Mouse (Mus musculus) right cerebral cortex, postnatal 25 days (tissue): ENCODE results near the gene Kiz.
A peak's percentile ranks its signal among the peaks of the same experiment; 100 is the strongest.

Source experiments
- DNase-seq: peaks from one replicate; pipeline ENCODE4 v3.0.0; 2022

Gene Kiz

GRCm38 (mm10) chr2:146985807-146986206, 130.1 kb downstream of the Kiz start:
- DNase-seq: no peak

DNA sequence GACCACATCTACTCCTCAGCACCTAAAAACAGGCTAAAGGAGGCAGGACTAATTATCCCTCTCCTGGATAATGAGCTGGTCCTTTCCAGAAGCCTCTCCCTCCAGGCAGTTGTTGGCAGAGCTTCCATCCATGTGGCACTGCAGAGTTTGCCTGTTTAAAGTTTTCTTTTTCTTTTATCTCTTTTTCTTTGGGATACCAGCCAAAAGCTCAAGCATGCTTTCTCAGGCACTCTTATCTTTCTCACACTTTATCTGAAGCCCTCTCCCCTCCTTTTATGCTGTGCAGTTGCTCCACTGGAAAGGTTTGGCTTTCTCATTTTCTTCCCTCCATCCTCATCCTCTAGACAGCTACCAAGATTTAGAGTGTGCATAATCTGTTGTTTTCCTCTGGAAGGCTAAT, 130.8 kb downstream of the Kiz start:
- DNase-seq: no peak

- DNase-seq: no peak
Observed at GRCm38 (mm10) chr2:147007265-147007664, 151.6 kb downstream of the Kiz start.

- no peak for DNase-seq
Observed at GRCm38 (mm10) chr2:147009084-147009483, 153.4 kb downstream of the Kiz start.

- DNase-seq: no peak
Observed at GRCm38 (mm10) chr2:147010141-147010540, 154.5 kb downstream of the Kiz start.

DNA sequence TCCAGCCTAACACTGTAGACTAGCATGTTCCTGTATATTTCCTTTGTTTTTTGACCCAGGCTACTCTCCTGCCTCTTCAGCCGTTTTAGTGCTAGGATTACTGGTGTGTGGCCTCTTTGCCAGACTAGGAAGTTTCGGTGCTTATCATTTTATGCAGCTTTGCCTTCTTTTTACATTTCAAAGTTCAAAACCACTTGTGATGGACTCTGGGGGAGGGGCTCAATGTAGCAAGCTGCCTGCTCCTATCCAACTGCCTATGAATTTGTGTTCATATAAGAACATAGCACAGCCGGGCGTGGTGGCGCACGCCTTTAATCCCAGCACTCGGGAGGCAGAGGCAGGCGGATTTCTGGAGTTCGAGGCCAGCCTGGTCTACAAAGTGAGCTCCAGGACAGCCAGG, 155.3 kb downstream of the Kiz start:
- DNase-seq: no peak

DNA sequence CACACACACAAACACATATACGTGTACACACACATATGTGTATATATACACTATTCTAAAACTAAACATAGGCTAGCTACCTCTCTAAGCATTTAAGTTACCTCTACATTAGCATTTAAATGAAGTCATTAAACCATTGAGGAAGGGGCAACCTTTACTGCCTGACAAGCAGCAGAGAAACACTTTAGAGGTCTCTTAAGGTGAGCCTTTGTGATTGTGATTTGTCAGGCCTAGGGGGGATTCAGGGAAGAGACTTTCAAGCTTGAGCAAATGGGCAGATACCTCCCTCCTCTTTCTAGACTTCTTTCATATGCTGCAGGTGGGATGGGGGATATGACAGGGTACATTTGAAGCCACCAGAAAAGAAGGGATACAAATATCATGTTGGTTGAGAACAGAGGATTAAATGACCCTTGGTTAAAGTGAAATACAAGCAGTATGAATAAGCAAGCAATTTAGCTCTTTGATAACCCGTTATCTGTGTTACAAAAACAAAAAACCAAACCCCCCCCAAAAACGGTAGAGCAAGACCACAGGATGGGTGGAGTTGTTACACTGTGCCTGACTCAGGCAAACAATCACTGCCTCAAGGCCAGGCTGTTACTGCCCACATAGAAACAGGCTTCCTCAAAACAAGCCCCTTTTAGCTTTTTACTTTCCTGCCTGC, 155.9 kb downstream of the Kiz start:
- DNase-seq: no peak

DNA sequence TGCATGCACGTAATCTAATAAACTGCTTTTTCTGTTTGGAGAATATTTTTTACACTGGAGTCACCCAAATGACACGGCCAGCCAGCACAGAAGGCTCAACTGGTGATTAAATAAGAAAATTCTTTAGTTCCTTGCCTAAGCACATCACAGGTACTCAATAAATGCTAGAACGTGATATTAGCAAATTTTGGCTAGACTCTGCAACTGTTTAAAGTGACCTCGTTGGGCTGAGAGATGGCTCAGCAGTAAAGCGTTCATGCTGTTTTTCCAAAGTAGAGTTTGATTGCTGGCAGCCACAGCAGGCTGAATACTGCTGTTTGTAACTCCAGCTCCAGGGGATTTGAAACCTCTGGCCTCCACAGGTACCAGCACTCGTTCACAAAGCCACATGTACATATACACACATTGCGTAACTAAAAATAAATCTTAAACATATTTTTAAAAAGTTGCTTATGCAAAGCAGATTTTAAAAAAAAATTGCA, 156.5 kb downstream of the Kiz start:
- no peak for DNase-seq

DNA sequence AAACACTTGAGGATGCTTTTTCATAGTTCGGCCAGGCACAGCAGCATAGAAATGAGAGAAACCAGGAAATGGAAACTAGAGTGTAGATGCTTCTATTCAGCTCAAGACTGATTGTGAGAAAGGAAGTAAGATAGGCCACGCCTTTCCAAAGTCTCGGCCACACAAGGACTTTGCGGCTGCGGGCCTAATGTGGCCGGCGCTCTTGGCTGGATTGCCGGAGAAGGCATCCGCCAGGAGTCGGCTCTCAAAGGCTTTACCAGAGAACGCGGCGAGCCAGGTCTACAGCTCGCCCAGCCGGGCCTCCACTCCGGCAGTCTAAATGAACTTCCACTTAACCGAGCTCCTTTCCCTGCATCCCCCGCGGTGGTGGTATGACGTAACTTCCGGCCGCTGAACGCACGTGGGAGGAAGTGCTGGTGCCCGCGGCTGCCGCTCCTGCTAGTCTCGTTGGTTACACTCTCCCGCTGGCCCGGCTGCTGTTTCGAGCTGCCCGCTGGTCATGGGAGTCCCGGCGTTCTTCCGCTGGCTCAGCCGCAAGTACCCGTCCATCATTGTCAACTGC, 157.0 kb downstream of the Kiz start, which contains the start of gene Xrn2:
TSS of gene Xrn2 (plus strand) at position 374 of the 562 bp plus-strand sequence.
- peak; percentile 98 for DNase-seq

- DNase-seq: no peak
Observed at GRCm38 (mm10) chr2:147013194-147013969, 157.7 kb downstream of the Kiz start.

DNA sequence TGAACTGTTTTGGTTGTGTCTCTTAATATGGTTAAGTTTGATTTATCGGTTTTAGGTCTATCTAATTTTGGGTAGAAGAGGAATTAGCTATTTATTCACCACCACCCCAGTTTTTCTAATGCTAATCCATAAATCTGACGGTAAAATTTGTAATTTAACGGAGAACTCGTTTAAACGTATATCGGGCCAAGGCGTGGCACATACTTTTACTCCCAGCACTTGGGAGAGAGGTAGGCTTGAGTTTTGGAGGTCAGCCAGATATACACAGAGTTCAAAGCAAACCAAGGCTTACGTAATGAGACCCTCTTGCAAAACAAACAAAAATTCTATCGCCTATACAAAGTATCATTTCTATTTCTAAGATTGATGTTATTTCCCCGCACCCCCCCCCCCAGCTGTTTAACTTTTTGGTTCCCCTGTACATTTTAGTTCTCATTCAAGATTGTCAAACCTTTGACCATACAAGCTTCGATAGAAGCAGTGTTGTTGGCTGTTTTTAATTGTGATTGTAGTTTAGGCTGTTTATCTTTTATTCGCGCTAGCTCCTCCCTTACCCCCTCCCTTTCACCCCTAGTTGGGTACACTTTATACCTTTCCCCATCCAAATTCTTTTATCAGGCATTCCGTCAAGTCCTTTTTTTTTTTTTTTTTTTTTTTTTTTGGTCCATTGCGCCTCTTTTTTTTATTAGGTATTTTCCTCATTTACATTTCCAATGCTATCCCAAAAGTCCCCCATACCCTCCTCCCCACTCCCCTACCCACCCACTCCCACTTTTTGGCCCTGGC, 158.6 kb downstream of the Kiz start:
- no peak for DNase-seq
